Mouse (Mus musculus): ENCODE measurements around the gene Gm49384.
A peak's percentile ranks its signal among the peaks of the same experiment; 100 is the strongest.

Gene Gm49384

DNA sequence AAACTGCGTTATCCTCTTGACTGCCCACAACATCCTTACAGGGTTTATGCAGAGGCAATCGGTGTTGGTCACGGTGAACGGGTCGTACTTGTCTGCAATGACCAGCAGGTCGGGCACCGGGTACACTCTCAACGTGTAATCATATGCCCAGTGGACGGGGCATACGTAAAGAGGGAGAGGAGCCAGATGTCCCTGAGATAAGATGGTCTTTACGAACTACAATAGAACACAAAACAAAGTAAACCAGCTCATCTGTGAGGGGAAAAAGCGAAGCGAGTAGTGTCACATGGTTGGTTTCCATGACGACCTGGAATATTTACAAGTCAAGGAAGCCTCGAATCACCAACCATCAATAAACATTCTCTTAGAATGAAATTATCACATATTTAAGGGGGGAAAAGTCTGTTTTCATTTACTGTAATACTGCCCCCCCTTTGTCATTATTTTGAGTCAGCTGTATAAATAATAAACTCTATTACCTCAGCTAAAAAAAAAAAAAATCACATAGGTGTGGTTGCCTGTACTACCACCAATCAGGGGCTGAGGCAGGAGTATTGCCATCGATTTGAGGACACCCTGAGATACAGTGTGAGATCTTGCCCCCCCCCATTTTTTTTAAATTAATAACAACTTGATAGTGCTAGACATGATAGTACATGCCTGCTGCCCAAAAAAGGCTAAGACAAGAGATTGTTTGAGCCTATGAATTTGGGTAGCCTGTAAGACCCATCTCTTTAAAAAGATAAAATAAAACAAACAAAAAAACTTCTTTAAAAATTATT is at the start of gene Gm49384:
Gene Gm49384, minus strand, starts transcription at position 216 of the 782 bp plus-strand sequence.
- no peak for DNase-seq (ENCODE audit: low spot score)

DNA sequence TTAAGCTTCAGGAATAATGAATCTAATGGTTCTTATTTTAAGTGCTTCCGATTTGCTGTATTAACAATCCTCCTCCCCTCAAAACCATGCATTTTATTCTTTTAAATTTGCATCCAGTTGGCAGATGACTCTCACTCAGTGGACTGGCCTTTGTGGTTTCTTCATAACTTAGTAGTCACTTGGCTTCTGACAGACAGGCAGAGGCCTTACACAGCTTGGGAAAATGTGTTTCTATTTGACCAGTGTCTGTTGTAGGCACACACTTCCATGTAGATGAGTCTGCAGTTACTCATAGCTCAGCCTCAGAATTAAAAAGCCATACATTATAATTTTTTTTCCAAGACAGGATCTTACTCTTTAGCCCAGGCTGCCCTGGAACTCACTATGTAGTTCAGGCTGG is 49.7 kb upstream of the Gm49384 start:
- no peak for DNase-seq (ENCODE audit: low spot score)

DNA sequence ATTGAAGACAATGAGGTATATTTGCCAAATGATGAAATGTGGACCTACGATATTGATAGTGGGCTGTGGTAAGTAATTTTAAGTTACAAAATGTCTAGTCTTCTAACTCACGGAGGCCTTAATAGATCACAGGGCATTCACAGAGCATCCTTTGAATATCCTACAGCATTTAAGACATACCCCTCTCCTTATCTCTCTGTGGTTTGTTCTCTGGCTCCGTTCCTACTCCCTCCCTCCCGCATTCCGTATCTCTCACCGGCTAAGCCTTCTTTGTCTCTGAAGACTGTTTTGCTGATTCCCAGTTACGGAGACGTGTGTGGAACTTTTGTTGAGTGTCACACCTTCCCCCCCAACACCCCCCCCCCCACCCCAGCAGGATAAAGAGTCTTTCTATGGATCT is 46.7 kb upstream of the Gm49384 start:
- no peak for DNase-seq (ENCODE audit: low spot score)

DNA sequence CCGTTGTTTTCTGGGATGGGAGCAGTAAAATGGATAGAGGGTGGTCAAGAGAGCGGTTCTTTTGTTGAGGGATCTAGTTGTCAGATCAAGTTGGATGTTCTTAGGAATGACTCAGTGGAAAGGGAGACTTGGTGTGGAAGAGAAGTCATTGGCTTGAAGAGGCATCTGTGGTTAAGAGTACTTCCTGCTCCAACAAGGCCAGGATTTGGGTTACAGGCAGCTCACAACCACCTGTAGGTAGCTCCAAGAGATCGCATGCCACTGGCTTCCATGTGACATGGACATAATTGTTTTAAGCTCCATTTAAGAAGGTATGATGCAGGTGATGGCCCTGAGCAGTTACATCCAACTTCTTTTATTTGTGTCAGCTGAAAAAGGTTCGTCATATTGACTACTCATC is 45.7 kb upstream of the Gm49384 start:
- DNase-seq (ENCODE audit: low spot score): no peak

DNA sequence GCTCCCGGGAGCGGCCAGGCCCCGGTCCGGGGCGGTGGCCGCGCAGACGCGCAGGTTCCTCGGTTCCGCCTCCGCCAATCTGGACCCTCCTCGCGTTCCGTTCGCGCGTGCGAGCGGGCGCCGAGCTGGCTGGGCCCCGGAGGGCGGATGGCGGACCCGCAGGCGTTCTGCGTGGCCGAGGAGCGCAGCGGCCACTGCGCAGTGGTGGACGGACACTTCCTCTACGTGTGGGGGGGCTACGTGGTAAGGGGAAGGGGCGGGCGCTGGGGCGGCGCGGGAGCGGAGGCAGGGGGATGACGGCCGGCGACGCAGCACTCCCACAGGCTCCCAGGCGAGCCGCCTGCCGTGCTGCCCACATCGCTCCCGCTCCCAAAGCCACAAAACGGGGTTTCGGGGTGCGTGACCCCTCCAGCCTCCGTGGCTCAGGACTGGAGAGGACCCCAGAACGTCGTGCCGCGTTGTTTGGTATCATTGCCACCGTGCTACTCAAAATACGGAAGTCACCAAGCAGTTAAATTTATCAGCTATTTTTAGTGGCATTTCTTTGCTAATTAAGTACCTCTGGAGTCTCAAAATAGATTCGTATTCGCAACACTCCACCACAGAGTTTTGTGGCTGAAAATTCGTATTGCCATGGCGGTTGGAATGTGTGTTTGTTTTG is 37.8 kb upstream of the Gm49384 start:
- DNase-seq (ENCODE audit: low spot score): peak; percentile 72

DNA sequence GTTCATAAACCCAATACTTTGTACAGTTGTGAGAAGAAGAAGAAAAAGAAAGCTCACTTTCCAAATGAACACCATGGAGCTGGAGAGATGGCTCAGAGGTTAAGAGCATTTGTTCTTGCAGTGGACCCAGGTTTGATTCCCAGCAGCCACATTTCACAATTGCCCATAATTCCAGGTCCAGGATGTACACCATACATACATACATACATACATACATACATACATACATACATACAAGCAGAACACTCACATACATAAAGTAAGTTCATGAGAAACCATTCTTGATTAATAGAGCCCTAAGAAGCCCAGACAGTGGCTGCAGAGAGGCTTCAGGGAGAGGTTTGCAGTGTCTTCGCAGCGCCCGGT is 37.3 kb upstream of the Gm49384 start:
- DNase-seq (ENCODE audit: low spot score): no peak

DNA sequence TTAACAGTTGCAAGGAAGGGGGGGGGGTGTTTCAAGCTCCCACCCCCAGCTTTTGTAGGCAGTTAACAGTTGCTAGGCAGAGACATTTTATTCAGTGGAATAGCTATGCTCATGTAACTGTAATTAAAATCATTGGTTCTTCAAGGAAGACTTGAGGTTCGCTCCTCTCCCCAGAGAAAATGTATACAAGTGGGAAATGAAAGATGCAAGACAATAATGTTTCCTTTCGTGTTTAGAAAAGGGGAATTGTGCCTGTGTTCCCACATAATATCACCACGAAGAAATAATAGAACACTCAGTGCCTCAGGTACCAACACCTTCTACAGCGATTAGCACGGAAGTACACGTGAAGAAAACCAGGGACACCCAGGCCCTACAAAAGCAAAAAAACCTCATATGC is 36.8 kb upstream of the Gm49384 start, which contains the start of gene Klhdc1:
Gene Klhdc1, plus strand, starts transcription at position 301 of the 400 bp plus-strand sequence.
- no peak for DNase-seq (ENCODE audit: low spot score)

DNA sequence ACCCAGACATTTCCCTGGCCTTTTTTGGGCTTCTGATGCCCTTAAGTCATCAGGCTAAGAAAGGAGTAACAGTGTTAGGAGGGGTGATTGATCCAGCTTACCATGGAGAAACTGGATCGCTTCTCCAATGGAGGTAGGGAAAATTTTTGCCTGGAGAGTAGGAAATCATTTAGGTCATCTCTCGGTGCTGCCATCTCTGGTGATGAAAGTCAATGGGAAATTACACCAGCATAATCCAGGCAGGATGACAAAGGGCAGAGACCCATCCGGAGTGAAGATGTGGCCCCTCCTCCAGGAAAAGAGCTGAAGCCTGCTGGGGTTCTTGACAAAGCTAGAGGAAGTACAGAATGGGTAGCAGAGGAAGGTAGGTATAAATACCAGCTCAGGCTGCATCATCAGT is 34.2 kb upstream of the Gm49384 start:
- DNase-seq (ENCODE audit: low spot score): no peak

DNA sequence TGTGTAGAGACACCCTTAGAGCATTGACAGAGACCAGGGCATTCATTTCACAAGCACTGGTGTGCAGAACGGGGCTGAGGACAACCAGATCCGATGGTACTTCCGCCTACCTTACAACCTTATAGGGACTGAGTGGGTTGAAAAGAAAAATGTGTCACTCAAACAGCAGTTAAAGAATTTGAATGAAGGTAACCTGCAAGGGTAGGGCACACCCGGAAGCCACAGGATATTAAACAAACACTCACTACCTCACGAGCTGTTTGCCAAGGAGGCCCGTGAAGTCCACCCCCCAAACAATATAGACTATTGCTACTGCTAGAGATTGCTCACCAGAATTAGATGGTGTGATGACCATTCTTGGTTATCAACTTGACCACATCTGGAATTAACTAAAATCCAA is 31.7 kb upstream of the Gm49384 start:
- no peak for DNase-seq (ENCODE audit: low spot score)

DNA sequence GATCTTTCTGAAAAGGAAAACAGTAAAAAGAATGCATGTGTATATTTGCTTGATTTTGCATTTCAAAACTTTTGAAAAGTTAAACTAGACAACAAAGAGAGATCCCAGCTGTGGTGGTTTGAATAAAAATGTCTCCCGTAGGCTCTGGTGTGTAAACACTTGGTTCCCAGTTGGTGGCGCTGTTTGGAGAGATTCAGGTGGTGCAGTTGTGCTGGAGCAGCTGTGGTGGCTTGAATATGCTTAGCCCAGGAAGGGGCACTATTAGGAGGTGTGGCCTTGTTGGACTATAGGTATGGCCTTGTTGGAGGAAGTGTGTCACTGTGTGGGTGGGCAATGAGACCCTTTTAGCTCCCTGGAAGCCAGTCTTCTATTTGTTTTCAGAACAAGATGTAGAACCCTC is 25.2 kb upstream of the Gm49384 start:
- DNase-seq (ENCODE audit: low spot score): no peak

DNA sequence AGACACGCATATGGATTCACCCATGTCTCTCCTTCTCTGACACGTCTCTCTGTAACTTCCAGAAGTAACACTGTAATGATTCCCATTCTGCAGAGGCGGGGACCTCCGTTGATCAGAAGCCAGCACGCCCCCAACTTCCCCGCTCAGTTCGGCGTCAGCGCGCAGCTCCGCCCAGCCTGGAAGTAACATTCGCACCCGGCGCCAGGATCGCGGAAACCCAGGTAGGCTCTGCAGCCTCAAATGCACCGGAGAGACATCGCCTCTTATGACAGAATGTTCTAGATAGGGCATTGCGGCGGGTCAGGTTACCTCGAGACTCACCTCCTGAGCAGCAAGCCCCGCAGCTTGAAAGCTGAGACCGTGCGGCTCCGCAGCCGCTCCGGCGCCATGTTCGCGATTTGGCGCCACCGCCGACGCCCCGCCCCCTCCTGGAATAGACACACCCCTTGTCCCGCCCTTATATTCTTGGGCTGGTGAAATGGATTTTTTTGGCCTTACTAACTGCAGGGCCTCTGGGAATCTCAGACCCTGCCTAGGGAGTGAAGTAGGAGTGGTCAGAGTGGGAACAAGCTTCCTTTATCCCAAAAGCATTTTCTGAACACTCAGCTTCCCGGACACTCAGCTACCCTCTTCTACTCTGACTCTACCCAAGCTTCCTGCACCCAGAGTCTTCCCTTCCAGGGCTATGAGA is 23.9 kb upstream of the Gm49384 start, which contains the start of gene Pole2:
Gene Pole2, minus strand, starts transcription at position 420 of the 691 bp plus-strand sequence.
- DNase-seq (ENCODE audit: low spot score): peak; percentile 90

DNA sequence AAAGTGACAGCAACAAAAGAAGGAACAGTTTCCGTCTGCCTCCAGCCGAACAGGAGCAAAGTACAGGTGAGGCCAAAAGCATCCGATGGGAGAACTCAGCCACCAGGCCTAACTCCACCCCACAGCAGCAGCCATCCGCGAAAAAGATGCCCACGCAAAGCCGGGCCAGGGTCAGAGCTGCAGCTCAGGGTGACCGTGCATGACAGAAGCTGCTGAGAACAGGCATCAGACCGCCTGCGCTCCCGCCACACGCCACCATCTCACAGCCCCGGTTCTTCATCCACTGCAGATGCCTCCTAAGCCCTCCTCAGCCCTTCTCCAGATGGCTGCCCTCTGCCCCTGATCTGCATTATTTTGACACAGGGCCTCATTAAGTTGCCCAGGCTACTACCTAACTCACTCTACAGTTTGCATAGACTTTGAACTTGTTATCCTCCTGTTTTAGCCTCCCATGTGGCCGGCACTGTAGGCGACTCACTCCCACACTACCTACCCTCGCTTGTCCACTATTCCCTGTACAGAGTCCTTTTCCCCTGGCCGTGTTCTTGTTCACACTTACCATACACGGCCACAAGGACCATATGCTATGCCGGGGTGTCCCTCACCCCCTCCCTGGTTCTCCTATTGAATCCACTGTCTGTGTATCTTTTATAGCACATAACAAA is 16.7 kb upstream of the Gm49384 start:
- no peak for DNase-seq (ENCODE audit: low spot score)

DNA sequence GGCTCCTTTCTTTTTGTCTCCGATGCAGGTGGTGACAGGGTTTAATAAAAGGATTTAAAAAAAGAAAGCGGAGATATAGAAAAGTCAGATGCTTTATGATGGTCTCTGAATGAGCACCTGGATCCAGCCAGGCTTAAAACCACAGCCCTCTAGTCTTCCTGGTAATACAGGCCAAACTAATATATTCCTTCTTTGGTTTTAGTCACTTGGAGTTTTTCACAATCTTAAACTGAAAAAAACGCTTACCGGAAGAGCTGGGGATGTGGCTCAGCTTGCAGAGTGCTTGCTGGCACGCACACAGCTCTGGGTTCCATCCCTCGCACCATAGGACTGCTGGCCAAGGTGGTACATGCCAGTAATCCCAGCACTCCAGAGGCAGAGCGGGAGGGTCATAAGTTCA is 12.5 kb upstream of the Gm49384 start:
- DNase-seq (ENCODE audit: low spot score): no peak

DNA sequence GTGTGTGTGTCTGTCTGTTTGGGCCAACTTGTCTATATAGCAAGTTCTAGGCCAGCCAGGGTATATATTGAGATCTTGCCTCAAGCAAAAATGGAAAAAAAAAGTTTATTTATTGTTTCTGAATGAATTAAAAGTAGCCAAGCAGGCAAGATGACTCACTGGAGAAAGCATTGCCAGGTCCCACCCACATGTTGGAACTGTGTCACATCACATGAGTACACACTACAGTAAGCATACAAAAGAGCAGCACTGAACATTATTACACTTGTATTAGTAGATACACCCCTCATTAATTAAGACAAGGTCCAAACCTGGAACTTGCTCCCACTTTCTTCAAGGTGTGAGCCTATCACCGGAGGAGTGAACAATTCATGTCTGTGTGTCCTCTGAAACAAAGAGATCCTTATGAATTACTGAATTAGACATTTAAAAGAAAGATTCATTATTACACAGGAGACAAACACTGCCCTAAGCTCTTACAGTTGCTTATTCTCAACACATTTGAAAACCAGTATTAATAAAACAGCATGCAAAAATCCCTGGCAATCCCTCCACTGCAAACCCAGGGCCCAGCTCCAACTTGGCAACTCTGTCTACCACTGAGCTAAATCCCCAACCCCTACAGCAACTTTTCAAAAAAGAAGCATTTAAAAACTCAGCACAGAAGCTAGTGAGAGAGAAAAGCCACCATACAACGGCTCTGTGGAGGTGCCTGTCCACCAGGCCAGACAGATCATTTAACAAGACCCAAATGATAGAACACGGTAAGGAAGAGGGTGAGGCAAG is 11.1 kb upstream of the Gm49384 start:
- peak; percentile 76 for DNase-seq (ENCODE audit: low spot score)

DNA sequence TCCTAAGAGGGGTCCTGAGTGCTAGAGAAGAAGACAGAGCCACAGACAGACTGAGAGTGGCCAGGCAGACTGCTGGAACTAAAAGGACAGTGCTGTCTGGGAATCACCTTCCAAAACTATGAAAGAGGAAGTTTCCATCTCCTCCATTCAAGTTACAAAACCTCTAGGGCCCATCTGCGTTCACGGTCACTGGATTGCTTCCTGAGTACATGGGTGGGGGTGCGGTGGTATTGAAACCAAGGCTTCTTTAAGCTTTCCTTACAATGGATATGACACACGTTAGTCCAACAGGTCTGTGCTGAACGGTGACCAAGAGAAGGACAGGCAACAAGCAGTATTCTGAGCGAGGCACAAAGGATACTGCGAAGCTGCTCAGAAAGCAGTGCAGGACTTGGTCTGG is 10.3 kb upstream of the Gm49384 start:
- no peak for DNase-seq (ENCODE audit: low spot score)

DNA sequence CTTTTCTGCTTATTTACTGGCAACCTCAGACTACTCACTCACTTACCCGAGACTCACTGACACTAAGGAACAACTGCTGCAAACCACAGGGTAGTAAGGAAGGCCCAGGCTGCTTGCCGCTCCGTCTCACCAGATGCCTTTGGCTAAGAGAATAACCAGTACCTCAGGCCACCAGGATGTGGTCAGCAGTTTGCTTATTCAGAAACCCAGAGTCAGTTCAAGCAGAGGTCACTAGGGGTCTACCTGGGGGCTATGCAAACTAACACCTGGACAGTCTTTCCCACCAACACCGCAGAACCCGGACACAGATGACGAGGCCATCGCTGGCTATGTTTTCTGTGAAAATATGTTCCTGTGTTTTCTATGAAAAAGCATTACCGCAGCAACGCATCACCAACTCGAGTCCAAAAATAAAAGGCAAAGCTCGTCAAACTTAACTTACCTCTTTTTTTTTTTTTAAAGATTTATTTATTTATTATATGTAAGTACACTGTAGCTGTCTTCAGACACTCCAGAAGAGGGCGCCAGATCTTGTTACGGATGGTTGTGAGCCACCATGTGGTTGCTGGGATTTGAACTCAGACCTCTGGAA is 9.2 kb upstream of the Gm49384 start:
- no peak for DNase-seq (ENCODE audit: low spot score)

DNA sequence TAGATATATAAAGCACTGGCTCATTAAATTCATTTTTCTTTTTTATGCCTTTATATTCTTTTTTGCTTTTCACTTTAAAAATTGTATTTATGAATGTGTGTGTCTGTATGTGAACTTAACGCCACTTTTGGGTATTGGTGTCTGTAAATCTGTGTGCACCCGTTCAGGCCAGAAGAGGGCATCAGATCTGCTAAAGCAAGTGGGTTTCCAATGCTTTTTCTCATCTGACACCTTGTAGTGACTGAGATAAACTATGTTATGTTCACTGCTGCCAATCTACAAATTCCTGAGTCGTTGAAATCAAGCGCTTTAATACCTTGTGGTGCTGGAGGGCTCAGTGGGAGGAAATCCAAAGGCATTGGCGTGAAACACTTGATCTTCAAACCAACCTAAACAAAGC is 7.0 kb upstream of the Gm49384 start:
- no peak for DNase-seq (ENCODE audit: low spot score)

DNA sequence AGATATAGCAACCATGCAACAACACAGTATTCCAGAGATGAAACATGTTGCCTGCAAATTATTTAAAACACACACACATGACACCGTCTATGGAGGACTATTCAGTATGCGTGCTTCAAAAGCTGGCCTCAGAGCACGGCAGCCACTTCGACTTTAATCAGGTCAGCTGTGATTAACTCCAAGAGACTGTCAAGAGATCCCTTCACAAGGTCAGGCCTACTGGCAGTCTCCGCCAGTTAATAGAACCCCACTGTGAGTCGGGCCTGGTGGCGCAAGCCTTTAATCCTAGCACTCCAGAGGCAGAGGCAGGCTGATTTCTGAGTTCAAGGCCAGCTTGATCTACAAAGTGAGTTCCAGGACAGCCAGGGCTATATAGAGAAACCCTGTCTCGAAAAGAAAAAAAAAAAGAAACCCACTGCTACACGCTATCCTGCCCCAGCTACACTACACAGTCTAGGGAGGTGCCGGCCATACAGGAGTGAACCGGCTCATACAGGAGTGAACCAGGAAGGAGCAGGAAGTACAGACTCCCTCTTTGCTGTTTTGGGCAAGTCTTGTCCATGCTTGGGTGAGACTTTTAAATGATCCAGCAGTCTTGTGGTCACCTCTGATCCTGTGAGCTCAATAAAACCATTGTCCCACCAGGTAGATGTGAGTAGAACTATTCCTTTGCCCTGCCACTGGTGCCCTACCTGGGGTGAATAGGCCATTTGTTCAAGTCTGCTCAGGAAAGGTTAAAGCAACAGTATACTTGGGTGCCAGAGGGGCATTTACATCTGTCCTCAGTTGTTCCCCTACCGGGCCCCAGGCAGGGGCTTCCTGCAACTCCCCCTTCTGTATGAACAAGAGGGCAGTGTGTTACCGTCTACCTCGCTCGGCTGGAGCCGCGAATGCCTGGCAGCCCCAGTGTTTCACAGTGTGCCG is 6.3 kb upstream of the Gm49384 start:
- no peak for DNase-seq (ENCODE audit: low spot score)

DNA sequence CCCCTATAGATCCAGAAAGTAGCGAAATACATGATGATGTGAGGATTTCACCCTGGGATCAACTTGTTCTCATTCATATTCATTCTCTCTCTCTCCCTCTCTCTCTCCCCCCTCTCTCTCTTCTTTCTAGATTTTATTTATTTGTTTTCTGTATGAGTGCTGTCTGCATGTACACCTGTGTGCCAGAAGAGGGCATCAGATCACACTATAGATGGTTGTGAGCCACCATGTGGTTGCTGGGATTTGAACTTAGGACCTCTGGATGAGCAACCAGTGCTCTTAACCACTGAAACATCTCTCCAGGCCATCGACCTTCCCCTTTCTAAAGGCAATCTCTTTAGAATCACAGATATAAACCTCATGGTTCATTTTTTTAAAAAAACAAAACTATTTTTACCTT is 4.5 kb upstream of the Gm49384 start:
- DNase-seq (ENCODE audit: low spot score): no peak

DNA sequence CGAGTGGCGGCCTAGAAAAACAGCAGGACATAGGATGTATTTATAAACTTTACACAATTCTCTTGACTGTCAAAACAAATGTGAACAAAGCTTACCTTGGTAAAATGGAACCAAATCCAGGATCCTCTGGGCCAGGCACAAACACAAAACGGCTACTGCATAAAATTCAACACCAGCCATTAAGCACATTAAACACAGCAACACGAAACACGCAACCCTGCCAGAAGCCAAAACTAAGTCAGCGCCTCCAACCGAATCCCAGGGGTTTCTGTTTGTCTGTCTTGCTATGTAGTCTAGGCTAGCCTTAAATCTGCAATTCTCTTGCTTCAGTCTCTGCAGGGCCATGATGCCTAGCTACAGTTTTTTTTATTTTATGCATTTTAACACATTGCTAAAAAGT is 3.9 kb upstream of the Gm49384 start:
- DNase-seq (ENCODE audit: low spot score): no peak
